Mouse (Mus musculus): ENCODE measurements around the gene Vmn2r-ps159. TPM values are rescaled to one million over a fixed set of nuclear protein-coding genes. Genes with fewer than 3 reads are reported as not detected.
"Not testable (repeated sequence)": the region's sequence is repeated elsewhere in the genome, so short reads cannot be mapped to it uniquely, and the experiment has no call there.

The Vmn2r-ps159 gene
- not detected in 2 replicates for polyA plus RNA-seq (2016; fragmentation: Nextera tagmentation; extraction: Ambion mirVana)

DNA sequence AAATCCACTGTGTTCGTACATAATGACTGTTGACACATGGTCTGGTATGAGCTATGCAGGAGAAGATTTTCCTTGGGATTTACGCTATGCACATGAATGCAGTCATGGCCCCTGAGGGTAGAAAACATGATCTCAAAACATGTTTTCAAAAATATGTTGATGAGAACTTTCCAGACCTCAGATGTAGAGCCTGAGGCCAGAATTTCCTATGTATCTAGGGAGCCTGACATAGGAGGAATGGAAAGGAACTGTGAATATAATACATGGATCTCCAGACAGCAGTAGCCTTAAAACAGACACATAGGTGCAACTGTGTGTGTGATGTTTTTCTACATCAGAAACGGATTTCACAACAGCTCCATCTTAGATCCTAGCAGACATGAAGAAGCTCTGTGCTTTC lies at the start of gene Vmn2r-ps159:
Gene Vmn2r-ps159 (plus strand): TSS at position 301 of the 400 bp plus-strand sequence.
- H3K4me1 ChIP-seq; H3K9me3 ChIP-seq (replicated peaks); H3K27ac ChIP-seq; H3K4me2 ChIP-seq (replicated peaks); H3K4me3 ChIP-seq; H3K27me3 ChIP-seq; ATAC-seq (ENCODE audit: low FRiP score); H3K36me3 ChIP-seq; H3K9ac ChIP-seq: not testable (repeated sequence)
- WGBS, result 73% methylated on average over 3 of the region's 3 CpGs

DNA sequence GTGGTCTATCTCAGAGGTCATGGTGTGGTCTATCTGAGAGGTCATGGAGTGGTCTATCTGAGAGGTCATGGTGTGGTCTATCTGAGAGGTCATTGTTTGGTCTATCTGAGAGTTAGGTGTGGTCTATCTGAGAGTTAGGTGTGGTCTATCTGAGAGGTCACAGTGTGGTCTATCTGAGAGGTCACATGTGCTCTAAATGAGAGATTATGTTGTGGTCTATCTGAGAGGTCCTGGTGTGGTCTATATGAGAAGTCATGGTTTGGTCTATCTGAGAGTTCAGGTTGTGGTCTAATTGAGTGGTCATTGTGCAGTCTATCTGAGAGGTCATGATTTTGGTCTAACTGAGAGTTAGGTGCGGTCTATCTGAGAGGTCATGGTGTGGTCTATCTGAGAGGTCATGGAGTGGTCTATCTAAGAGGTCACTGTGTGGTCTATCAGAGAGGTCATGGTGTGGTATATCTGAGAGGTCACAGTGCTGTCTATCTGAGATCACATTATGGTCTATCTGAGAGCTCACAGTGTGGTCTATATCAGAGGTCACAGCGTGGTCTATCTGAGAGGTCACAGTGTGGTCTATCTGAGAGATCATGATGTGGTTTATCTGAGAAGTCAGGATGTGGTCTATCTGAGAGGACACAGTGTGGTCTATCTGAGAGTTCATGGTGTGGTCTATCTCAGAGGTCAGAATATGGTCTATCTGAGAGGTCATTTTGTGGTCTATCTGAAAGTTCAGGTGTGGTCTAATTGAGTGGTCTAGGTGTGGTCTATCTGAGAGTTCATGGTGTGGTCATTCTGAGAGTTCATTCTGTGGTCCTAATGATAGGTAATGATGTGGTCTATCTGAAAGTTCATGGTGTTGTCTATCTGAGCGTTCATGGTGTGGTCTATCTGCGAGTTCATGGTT lies 10.9 kb downstream of the Vmn2r-ps159 start:
- peak; percentile 39; the same call in 1 of the 2 replicates for ATAC-seq (ENCODE audit: low FRiP score)
- H3K27me3 ChIP-seq; H3K36me3 ChIP-seq; H3K27ac ChIP-seq; H3K9ac ChIP-seq; H3K4me3 ChIP-seq; H3K4me1 ChIP-seq; H3K4me2 ChIP-seq (replicated peaks): not testable (repeated sequence)
- 77% methylated on average over 4 of the region's 4 CpGs for WGBS
- peaks cover 26% of the 10 kb centered on the region for H3K9me3 ChIP-seq (replicated peaks)

DNA sequence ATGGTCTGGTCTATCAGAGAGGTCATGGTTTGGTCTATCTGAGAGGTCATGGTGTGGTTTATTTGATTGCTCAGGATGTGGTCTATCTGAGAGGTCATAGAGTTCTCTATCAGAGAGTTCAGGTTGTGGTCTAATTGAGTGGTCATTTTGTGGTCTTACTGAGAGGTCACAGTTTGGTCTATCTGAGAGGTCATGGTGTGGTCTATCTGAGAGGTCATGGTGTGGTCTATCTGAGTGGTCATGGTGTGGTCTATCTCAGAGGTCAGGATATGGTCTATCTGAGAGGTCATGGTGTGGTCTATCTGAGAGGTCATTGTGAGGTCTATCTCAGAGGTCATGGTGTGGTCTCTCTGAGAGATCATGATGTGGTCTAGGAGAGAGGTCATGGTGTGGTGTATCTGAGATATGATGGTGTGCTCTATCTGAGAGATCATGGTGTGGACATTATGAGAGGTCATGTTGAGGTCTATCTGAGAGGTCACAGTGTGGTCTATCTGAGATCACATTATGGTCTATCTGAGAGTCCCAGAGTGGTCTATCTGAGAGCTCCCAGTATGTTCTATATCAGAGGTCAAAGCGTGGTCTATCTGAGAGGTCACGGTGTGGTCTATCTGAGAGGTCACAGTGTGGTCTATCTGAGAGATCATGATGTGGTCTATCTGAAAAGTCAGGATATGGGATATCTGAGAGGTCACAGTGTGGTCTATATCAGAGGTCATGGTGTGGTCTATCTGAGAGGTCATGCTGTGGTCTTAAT lies 11.8 kb downstream of the Vmn2r-ps159 start:
- Histone ChIP-seq H3K4me2 (replicated peaks) (no peak overlapping the region), H3K36me3 (no peaks in the 10 kb centered on the region), H3K9ac (no peak overlapping the region), H3K27ac (no peak overlapping the region), H3K4me3 (no peak overlapping the region), H3K4me1 (no peaks in the 10 kb centered on the region), H3K27me3 (no peaks in the 10 kb centered on the region), H3K9me3 (replicated peaks) (peaks cover 26% of the 10 kb centered on the region)
- peak; percentile 88 for ATAC-seq (ENCODE audit: low FRiP score)
- 75% methylated on average over 2 of the region's 2 CpGs for WGBS

DNA sequence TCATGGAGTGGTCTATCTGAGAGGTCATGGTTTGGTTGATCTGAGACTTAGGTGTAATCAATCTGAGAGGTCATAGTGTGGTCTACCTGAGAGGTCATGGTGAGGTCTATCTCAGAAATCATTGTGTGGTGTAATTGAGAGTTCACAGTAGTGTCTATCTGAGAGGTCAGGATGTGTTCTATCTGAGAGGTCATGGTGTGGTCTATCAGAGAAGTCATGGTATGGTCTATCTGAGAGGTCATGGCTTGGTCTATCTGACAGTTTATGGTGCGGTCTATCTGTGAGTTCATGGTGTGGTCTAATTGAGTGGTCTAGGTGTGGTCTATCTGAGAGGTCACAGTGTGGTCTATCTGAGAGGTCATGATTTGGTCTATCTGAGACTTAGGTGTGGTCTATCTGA lies 12.4 kb downstream of the Vmn2r-ps159 start:
- peaks cover 26% of the 10 kb centered on the region for H3K9me3 ChIP-seq (replicated peaks)
- no peak overlapping the region for H3K4me2 ChIP-seq (replicated peaks)
- WGBS, result 73% methylated on average over 1 of the region's 1 CpGs
- H3K4me3 ChIP-seq, result no peak overlapping the region
- H3K27me3 ChIP-seq, result no peaks in the 10 kb centered on the region
- H3K36me3 ChIP-seq, result no peaks in the 10 kb centered on the region
- no peak overlapping the region for H3K9ac ChIP-seq
- no peak overlapping the region for H3K27ac ChIP-seq
- ATAC-seq (ENCODE audit: low FRiP score), result peak; percentile 71
- H3K4me1 ChIP-seq, result no peaks in the 10 kb centered on the region

DNA sequence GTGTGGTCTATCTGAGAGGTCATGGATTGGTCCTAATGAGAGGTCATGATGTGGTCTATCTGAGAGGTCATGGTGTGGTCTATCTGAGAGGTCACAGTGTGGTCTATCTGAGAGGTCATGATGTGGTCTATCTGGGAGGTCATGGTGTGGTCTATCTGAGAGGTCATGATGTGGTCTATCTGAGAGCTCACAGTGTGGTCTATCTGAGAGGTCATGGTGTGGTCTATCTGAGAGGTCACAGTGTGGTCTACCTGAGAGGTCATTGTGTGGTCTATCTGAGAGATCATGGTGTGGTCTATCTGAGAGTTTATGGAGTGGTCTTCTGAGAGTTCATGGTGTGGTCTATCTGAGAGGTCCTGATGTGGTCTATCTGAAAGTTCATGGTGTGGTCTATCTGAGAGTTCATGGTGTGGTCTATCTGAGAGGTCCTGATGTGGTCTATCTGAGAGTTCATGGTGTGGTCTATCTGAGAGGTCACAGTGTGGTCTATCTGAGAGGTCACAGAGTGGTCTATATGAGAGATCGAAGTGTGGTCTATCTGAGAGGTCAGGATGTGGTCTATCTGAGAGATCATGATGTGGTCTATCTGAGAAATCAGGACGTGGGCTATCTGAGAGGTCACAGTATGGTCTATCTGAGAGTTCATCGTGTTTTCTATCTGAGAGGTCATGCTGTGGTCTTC lies 26.0 kb downstream of the Vmn2r-ps159 start:
- H3K4me2 ChIP-seq (replicated peaks); H3K27me3 ChIP-seq; H3K9ac ChIP-seq; H3K4me1 ChIP-seq; H3K27ac ChIP-seq; H3K36me3 ChIP-seq; H3K4me3 ChIP-seq: not testable (repeated sequence)
- peak; percentile 85 for ATAC-seq (ENCODE audit: low FRiP score)
- H3K9me3 ChIP-seq (replicated peaks), result peaks cover 10% of the 10 kb centered on the region
- WGBS, result 69% methylated on average over 3 of the region's 3 CpGs

Other genes starting within 250 kb of the Vmn2r-ps159 start
- 49.6 and 50.8 TPM in 2 replicates for gene 9430015G10Rik, start 221.1 kb upstream of the Vmn2r-ps159 start, polyA plus RNA-seq (2016; fragmentation: Nextera tagmentation; extraction: Ambion mirVana)
- 0.56 and 0.76 TPM in 2 replicates for gene Rnf223, start 200.6 kb upstream of the Vmn2r-ps159 start, polyA plus RNA-seq (2016; fragmentation: Nextera tagmentation; extraction: Ambion mirVana)
- gene Agrn, start 133.6 kb upstream of the Vmn2r-ps159 start, polyA plus RNA-seq (2016; fragmentation: Nextera tagmentation; extraction: Ambion mirVana), result 161 and 178 TPM in 2 replicates
- 1.2 and 1.3 TPM in 2 replicates for gene Isg15, start 130.3 kb upstream of the Vmn2r-ps159 start, polyA plus RNA-seq (2016; fragmentation: Nextera tagmentation; extraction: Ambion mirVana)
- 7.0 and 7.6 TPM in 2 replicates for gene AW011738, start 127.8 kb upstream of the Vmn2r-ps159 start, polyA plus RNA-seq (2016; fragmentation: Nextera tagmentation; extraction: Ambion mirVana)
- gene Perm1, start 115.2 kb upstream of the Vmn2r-ps159 start, polyA plus RNA-seq (2016; fragmentation: Nextera tagmentation; extraction: Ambion mirVana), result 2.3 and 2.6 TPM in 2 replicates
- 29.0 and 30.5 TPM in 2 replicates for gene Plekhn1, start 96.2 kb upstream of the Vmn2r-ps159 start, polyA plus RNA-seq (2016; fragmentation: Nextera tagmentation; extraction: Ambion mirVana)
- 71.1 and 76.7 TPM in 2 replicates for gene Noc2l, start 95.1 kb upstream of the Vmn2r-ps159 start, polyA plus RNA-seq (2016; fragmentation: Nextera tagmentation; extraction: Ambion mirVana)
- gene Samd11, start 75.4 kb upstream of the Vmn2r-ps159 start, polyA plus RNA-seq (2016; fragmentation: Nextera tagmentation; extraction: Ambion mirVana), result 3.0 and 3.9 TPM in 2 replicates